Mouse (Mus musculus) neural tube, embryonic 12.5 days (tissue): ENCODE data around the gene Myadm. TPM values are rescaled to one million over a fixed set of nuclear protein-coding genes. Genes with fewer than 3 reads are reported as not detected.

Experiments
- ATAC-seq: fragments of 200-750 bp; cut with Nextera tagmentation; 2 replicates; pipeline ENCODE4 v1.8.0; 2017; ENCODE audit warnings: low read depth, mild to moderate bottlenecking, moderate TSS enrichment, moderate library complexity; ENCODE audit not compliant: low FRiP score
- H3K27ac ChIP-seq: fragments of 300-500 bp; sonication (generic); 2 replicates; pipeline ENCODE4 v1.5.1; 2016
- H3K27me3 ChIP-seq: fragments of 300-500 bp; sonication (generic); replicated peaks from 2 replicates; pipeline ENCODE4 v1.6.1; 2016; ENCODE audit warnings: mild to moderate bottlenecking
- H3K36me3 ChIP-seq: fragments of 300-500 bp; sonication (generic); 2 replicates; pipeline ENCODE4 v1.6.1; 2016; ENCODE audit warnings: mild to moderate bottlenecking
- H3K4me1 ChIP-seq: fragments of 300-500 bp; sonication (generic); 2 replicates; pipeline ENCODE4 v1.6.1; 2016
- H3K4me2 ChIP-seq: fragments of 300-500 bp; sonication (generic); replicated peaks from 2 replicates; pipeline ENCODE4 v1.6.1; 2016; ENCODE audit warnings: mild to moderate bottlenecking
- H3K4me3 ChIP-seq: fragments of 300-500 bp; sonication (generic); 2 replicates; pipeline ENCODE4 v1.5.1; 2016
- H3K9ac ChIP-seq: fragments of 300-500 bp; sonication (generic); 2 replicates; pipeline ENCODE4 v1.6.1; 2016; ENCODE audit warnings: mild to moderate bottlenecking
- H3K9me3 ChIP-seq: fragments of 300-500 bp; sonication (generic); 2 replicates; pipeline ENCODE4 v1.6.1; 2016; ENCODE audit warnings: mild to moderate bottlenecking
- WGBS: fragments of 180-500 bp; shearing (Covaris S2); methylation state at CpG from one replicate; pipeline ENCODE4 v1.1.7; 2016; 5-methylcytosine and 5-hydroxymethylcytosine counted together
- polyA plus RNA-seq: library from polyadenylated mRNA; unstranded; fragments of >200 nt; fragmentation: Nextera tagmentation; extraction: Ambion mirVana; gene quantifications from 2 replicates; pipeline ENCODE4 v1.2.1, GENCODE M21; 2016

Myadm gene
- polyA plus RNA-seq, 1 experiment from 2014 or later = 37.2 TPM

DNA sequence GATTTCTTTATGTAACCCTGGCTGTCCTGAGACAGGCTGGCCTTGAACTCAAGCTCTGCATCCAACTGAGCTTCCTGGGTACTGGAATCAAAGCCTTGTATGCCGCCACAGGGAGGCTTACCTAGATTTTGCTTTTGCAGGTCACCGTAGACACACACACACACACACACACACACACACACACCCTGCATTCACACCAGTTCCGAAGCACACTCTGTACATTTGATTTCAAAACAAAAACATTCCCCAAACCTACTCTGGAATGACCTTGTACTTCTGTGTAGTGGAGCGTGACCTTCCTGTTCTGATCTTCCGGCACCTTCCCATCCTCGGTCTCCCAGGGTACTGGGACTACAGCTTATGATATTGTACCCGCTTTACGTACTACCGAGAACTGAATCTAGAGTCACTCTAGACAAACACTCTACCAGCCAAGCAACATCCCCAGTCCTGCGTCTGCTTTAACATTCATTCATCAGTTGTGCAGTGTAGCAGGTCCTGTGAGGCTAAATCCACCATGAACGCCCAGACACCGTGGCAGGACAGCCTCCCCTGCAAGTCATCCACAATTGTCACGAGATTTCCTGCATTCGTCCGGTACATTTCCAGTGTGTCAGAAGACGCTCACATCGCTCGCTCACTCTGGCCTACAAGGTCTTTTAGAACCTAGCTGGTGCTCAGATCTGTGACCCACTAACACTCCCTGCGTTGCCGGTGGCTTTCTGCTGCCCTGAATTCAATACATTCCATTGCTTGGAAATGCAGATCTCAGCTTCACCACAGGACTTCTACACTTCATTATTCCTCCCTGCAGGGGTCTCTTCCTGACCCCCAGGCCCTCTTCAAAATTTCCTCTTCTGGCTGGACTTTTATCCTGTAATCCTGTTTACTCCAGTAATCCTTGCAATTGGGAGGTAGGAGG lies 58.7 kb downstream of the Myadm start:
- ATAC-seq = no peak
- no peak overlapping the region for H3K4me3 ChIP-seq

DNA sequence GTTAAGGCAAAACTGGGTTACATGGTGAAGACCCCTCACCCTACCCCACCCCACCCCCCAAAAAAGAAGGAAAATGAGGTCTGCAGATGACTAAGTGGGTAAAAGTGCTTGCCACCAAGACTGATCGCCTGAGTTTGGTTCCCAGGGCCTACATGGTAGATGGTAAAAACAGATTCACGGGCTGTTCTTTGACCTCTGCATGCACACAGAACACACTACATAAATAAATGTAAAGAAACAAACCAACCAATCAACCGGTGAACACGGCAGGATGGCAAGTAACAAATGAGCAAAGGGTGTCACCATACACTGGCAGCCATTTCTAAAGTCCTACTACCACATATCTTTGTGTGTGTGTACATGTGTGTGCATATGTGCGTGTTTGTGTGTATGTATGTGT lies 59.4 kb downstream of the Myadm start:
- ATAC-seq = no peak
- Histone ChIP-seq H3K4me1 (no peaks in the 10 kb centered on the region), H3K9me3 (no peaks in the 10 kb centered on the region), H3K36me3 (peaks cover 77% of the 10 kb centered on the region), H3K27ac (no peak overlapping the region), H3K27me3 (no peaks in the 10 kb centered on the region), H3K9ac (no peak overlapping the region), H3K4me2 (no peak overlapping the region), H3K4me3 (no peak overlapping the region)
- WGBS = 70% methylated on average over 5 of the region's 5 CpGs

More for the DNA sequence above, 58.7 kb downstream of the Myadm start:
- WGBS = 52% methylated on average over 20 of the region's 20 CpGs
- Histone ChIP-seq H3K36me3 (peaks cover 78% of the 10 kb centered on the region), H3K9me3 (no peaks in the 10 kb centered on the region), H3K27me3 (no peaks in the 10 kb centered on the region), H3K9ac (no peak overlapping the region), H3K4me1 (no peaks in the 10 kb centered on the region), H3K4me2 (no peak overlapping the region), H3K27ac (no peak overlapping the region)

DNA sequence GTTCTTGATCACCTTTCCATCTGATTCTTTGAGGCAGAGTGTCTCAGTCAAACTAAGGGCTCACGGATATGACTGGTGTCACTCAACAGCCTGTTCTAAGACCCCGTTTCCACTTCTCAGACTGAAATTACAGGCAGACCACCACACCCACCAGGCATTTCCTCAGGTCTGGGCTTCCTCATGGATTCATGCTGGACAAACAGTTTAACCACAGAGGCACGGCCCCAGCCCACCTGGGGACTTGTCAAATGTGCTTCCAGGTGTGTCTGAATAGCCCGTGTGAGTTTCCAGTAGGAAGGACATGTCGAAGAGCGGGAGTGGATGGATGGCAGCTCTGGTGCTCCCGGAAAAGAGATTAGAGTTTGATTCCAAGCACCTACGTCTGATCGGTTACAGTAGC lies 60.9 kb downstream of the Myadm start:
- Histone ChIP-seq H3K27me3 (no peaks in the 10 kb centered on the region), H3K4me2 (no peak overlapping the region), H3K9me3 (no peaks in the 10 kb centered on the region), H3K4me1 (no peaks in the 10 kb centered on the region), H3K9ac (no peak overlapping the region), H3K4me3 (no peak overlapping the region), H3K36me3 (peaks cover 68% of the 10 kb centered on the region), H3K27ac (no peak overlapping the region)
- WGBS = 95% methylated on average over 9 of the region's 9 CpGs
- no peak for ATAC-seq

Other genes starting within 250 kb of the Myadm start
- gene AU018091, start 119.9 kb upstream of the Myadm start, polyA plus RNA-seq = 0.14 and 0.17 TPM in 2 replicates
- 0.11 TPM in 1 of 2 replicates, not detected in the other for gene Nlrp12, start 39.3 kb upstream of the Myadm start, polyA plus RNA-seq
- gene Prkcg, start 99 bp downstream of the Myadm start, polyA plus RNA-seq = 0.24 and 0.25 TPM in 2 replicates
- 2.3 and 3.8 TPM in 2 replicates for gene Cacng7, start 43.9 kb downstream of the Myadm start, polyA plus RNA-seq
- 7.1 and 8.2 TPM in 2 replicates for gene Cacng8, start 101.6 kb downstream of the Myadm start, polyA plus RNA-seq
- gene Cacng6, start 135.1 kb downstream of the Myadm start, polyA plus RNA-seq = 1.5 and 1.9 TPM in 2 replicates
- gene Tarm1, start 213.5 kb downstream of the Myadm start, polyA plus RNA-seq = not detected in 2 replicates